Mouse (Mus musculus): ENCODE results near the gene Gm21903. TPM values are rescaled to one million over a fixed set of nuclear protein-coding genes. Genes with fewer than 3 reads are reported as not detected.
"Not testable (repeated sequence)": the region's sequence is repeated elsewhere in the genome, so short reads cannot be mapped to it uniquely, and the experiment has no call there.

The Gm21903 gene
- polyA plus RNA-seq (2015; fragmentation: Nextera tagmentation; extraction: Ambion mirVana) = not detected in 2 replicates

- no peaks in the 10 kb centered on the region for H3K9me3 ChIP-seq (ENCODE audit: control insufficient read depth)
- no peaks in the 10 kb centered on the region for H3K36me3 ChIP-seq (ENCODE audit: control insufficient read depth, insufficient read depth)
- TF ChIP-seq CTCF (IDR thresholded peaks at IDR 0.05; ENCODE audit: low read depth) = no peak
- no peak within 1 kb of the TSS for H3K4me3 ChIP-seq (ENCODE audit: low read depth, low read length)
- H3K4me1 ChIP-seq (replicated peaks; ENCODE audit: control insufficient read depth, insufficient read depth, low read length) = no peaks in the 10 kb centered on the region
- no peak within 1 kb of the TSS for H3K9ac ChIP-seq (ENCODE audit: low read depth, low read length)
- no peak within 1 kb of the TSS for H3K4me2 ChIP-seq (replicated peaks; ENCODE audit: low read depth)
- H3K27me3 ChIP-seq (replicated peaks; ENCODE audit: control insufficient read depth, insufficient read depth, low read length) = no peaks in the 10 kb centered on the region
- ATAC-seq = no peak
- no peak within 1 kb of the TSS for H3K27ac ChIP-seq (ENCODE audit: low read depth, low read length)
Measured at GRCm38 (mm10) chr17:39043241-39043640, at the start of gene Gm21903. Gene Gm21903 (minus strand): TSS chr17:39043341.

- no peak within 1 kb of the TSS for H3K4me3 ChIP-seq (ENCODE audit: low read depth, low read length)
- H3K9me3 ChIP-seq (ENCODE audit: control insufficient read depth) = peaks cover 6% of the 10 kb centered on the region; the same call in 1 of the 2 replicates
- H3K4me1 ChIP-seq (replicated peaks; ENCODE audit: control insufficient read depth, insufficient read depth, low read length) = no peaks in the 10 kb centered on the region
- H3K27ac ChIP-seq (ENCODE audit: low read depth, low read length) = no peak within 1 kb of the TSS
- H3K9ac ChIP-seq (ENCODE audit: low read depth, low read length) = no peak within 1 kb of the TSS
- ATAC-seq = no peak
- TF ChIP-seq CTCF (IDR thresholded peaks at IDR 0.05; ENCODE audit: low read depth) = no peak
- H3K36me3 ChIP-seq (ENCODE audit: control insufficient read depth, insufficient read depth) = no peaks in the 10 kb centered on the region
- 41% methylated on average over 1 of the region's 1 CpGs for WGBS
- H3K4me2 ChIP-seq (replicated peaks; ENCODE audit: low read depth) = no peak within 1 kb of the TSS
- no peaks in the 10 kb centered on the region for H3K27me3 ChIP-seq (replicated peaks; ENCODE audit: control insufficient read depth, insufficient read depth, low read length)
Measured at GRCm38 (mm10) chr17:39076937-39077336, 33.8 kb upstream of the Gm21903 start, which contains the start of gene Esp23. Gene Esp23 (minus strand): TSS chr17:39077037.

GRCm38 (mm10) chr17:39063641-39064040, 20.5 kb upstream of the Gm21903 start:
- Histone ChIP-seq H3K4me2 (replicated peaks; ENCODE audit: low read depth) (no peak overlapping the region), H3K4me1 (replicated peaks; ENCODE audit: control insufficient read depth, insufficient read depth, low read length) (no peaks in the 10 kb centered on the region), H3K27ac (ENCODE audit: low read depth, low read length) (no peak overlapping the region), H3K4me3 (ENCODE audit: low read depth, low read length) (no peak overlapping the region), H3K9ac (ENCODE audit: low read depth, low read length) (no peak overlapping the region), H3K36me3 (ENCODE audit: control insufficient read depth, insufficient read depth) (no peaks in the 10 kb centered on the region), H3K27me3 (replicated peaks; ENCODE audit: control insufficient read depth, insufficient read depth, low read length) (no peaks in the 10 kb centered on the region), H3K9me3 (ENCODE audit: control insufficient read depth) (peaks cover 11% of the 10 kb centered on the region; the same call in 1 of the 2 replicates)
- no peak for TF ChIP-seq CTCF (IDR thresholded peaks at IDR 0.05; ENCODE audit: low read depth)
- no peak for ATAC-seq

- H3K9me3 ChIP-seq (ENCODE audit: control insufficient read depth); H3K9ac ChIP-seq (ENCODE audit: low read depth, low read length); ATAC-seq; H3K27me3 ChIP-seq (replicated peaks; ENCODE audit: control insufficient read depth, insufficient read depth, low read length); H3K4me3 ChIP-seq (ENCODE audit: low read depth, low read length); H3K27ac ChIP-seq (ENCODE audit: low read depth, low read length); H3K4me2 ChIP-seq (replicated peaks; ENCODE audit: low read depth); H3K4me1 ChIP-seq (replicated peaks; ENCODE audit: control insufficient read depth, insufficient read depth, low read length); H3K36me3 ChIP-seq (ENCODE audit: control insufficient read depth, insufficient read depth): not testable (repeated sequence)
- 89% methylated on average over 3 of the region's 3 CpGs for WGBS
Measured at GRCm38 (mm10) chr17:39036395-39036794, 6.7 kb downstream of the Gm21903 start, which contains the start of gene Esp24. Gene Esp24 (plus strand): TSS chr17:39036695.

GRCm38 (mm10) chr17:39017184-39017583, 26.0 kb downstream of the Gm21903 start:
- whole genome bisulfite sequencing = 66% methylated on average over 14 of the region's 14 CpGs

GRCm38 (mm10) chr17:39010675-39011638, 32.2 kb downstream of the Gm21903 start:
- no peak for TF ChIP-seq CTCF (IDR thresholded peaks at IDR 0.05; ENCODE audit: low read depth)
- Histone ChIP-seq H3K27ac (ENCODE audit: low read depth, low read length) (no peak overlapping the region), H3K27me3 (replicated peaks; ENCODE audit: control insufficient read depth, insufficient read depth, low read length) (no peaks in the 10 kb centered on the region), H3K36me3 (ENCODE audit: control insufficient read depth, insufficient read depth) (no peaks in the 10 kb centered on the region), H3K4me3 (ENCODE audit: low read depth, low read length) (no peak overlapping the region), H3K9me3 (ENCODE audit: control insufficient read depth) (no peaks in the 10 kb centered on the region), H3K4me2 (replicated peaks; ENCODE audit: low read depth) (no peak overlapping the region; the same call in 1 of the 2 replicates), H3K4me1 (replicated peaks; ENCODE audit: control insufficient read depth, insufficient read depth, low read length) (no peaks in the 10 kb centered on the region), H3K9ac (ENCODE audit: low read depth, low read length) (no peak overlapping the region)
- WGBS = 41% methylated on average over 30 of the region's 30 CpGs
- no peak for ATAC-seq

More at GRCm38 (mm10) chr17:39017184-39017583, 26.0 kb downstream of the Gm21903 start:
- no peaks in the 10 kb centered on the region for H3K36me3 ChIP-seq (ENCODE audit: control insufficient read depth, insufficient read depth)
- no peak overlapping the region for H3K9ac ChIP-seq (ENCODE audit: low read depth, low read length)
- H3K9me3 ChIP-seq (ENCODE audit: control insufficient read depth) = 0 out of 2 replicates have a peak, but pooled peaks cover 3% of the 10 kb centered on the region
- no peak for TF ChIP-seq CTCF (IDR thresholded peaks at IDR 0.05; ENCODE audit: low read depth)
- H3K4me2 ChIP-seq (replicated peaks; ENCODE audit: low read depth) = no peak overlapping the region
- no peaks in the 10 kb centered on the region for H3K27me3 ChIP-seq (replicated peaks; ENCODE audit: control insufficient read depth, insufficient read depth, low read length)
- no peaks in the 10 kb centered on the region for H3K4me1 ChIP-seq (replicated peaks; ENCODE audit: control insufficient read depth, insufficient read depth, low read length)
- no peak for ATAC-seq
- H3K27ac ChIP-seq (ENCODE audit: low read depth, low read length) = no peak overlapping the region
- H3K4me3 ChIP-seq (ENCODE audit: low read depth, low read length) = no peak overlapping the region
